Mouse (Mus musculus) cerebellum, adult 2 months (tissue): Measurements from ENCODE around the gene Sema3c. TPM values are rescaled to one million over a fixed set of nuclear protein-coding genes. Genes with fewer than 3 reads are reported as not detected.

Source experiments
- DNase-seq, 2 experiments: peaks; one replicate each; pipeline ENCODE4 v3.0.0; 2021
- H3K27ac ChIP-seq: fragments of 200-500 bp; 2 replicates; pipeline ENCODE4 v1.5.1; 2012; ENCODE audit warnings: low read length, control low read depth, inconsistent platforms; ENCODE audit not compliant: insufficient read depth
- H3K27me3 ChIP-seq: fragments of 200-500 bp; 2 replicates; pipeline ENCODE4 v1.6.1; 2012; ENCODE audit warnings: inconsistent platforms, mild to moderate bottlenecking, low read length, moderate library complexity; ENCODE audit not compliant: control insufficient read depth, insufficient read depth
- H3K4me1 ChIP-seq: fragments of 200-500 bp; 2 replicates; pipeline ENCODE4 v1.6.1; 2011; ENCODE audit warnings: low read length; ENCODE audit not compliant: control insufficient read depth, insufficient read depth
- H3K4me3 ChIP-seq: fragments of 200-500 bp; replicated peaks from 2 replicates; pipeline ENCODE3; 2011; ENCODE audit warnings: mild to moderate bottlenecking, low read depth, low read length, control low read depth; ENCODE audit not compliant: insufficient read depth
- CTCF ChIP-seq: fragments of 200-500 bp; IDR thresholded peaks from 2 replicates; pipeline ENCODE4 v1.5.1; 2011; ENCODE audit warnings: low read depth, mild to moderate bottlenecking, control low read depth, low read length, moderate library complexity, borderline replicate concordance; ENCODE audit not compliant: insufficient read depth
- POLR2A ChIP-seq: fragments of 200-500 bp; IDR thresholded peaks from 2 replicates; pipeline ENCODE4 v1.6.1; 2011; ENCODE audit warnings: low read length, control low read depth, borderline replicate concordance; ENCODE audit not compliant: insufficient read depth
- WGBS: fragments of 180-500 bp; shearing (Covaris S2); methylation state at CpG from one replicate; pipeline ENCODE4 v1.1.7; 2018; 5-methylcytosine and 5-hydroxymethylcytosine counted together
- polyA plus RNA-seq: library from polyadenylated mRNA; depleted of rRNA; stranded (reverse); fragments of >200 nt; gene quantifications from 2 replicates; pipeline ENCODE4 v1.2.3, GENCODE M21; 2012

Sema3c gene
- polyA plus RNA-seq, 1 experiment: 6.7 TPM

DNA sequence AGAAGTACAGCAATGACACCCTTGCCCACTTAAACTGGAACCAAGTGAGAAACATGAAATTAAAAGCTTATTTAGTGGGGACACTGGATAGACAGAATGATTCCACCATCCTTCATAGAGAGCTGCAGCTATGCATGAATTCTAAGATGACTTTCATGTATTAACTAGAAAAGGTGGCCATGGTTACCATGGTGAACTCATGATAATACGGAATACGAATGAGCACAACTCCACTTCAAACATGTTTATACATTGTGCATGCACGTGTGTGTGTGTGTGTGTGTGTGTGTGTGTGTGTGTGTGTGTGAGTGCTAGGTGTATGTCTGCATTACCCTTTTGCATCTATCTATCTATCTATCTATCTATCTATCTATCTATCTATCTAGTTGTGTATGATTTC lies 87.1 kb downstream of the Sema3c start:
- no peak overlapping the region for H3K4me3 ChIP-seq
- TF ChIP-seq CTCF: no peak
- H3K4me1 ChIP-seq: no peaks in the 10 kb centered on the region
- WGBS: 64% methylated on average over 3 of the region's 3 CpGs
- H3K27ac ChIP-seq: no peak overlapping the region
- H3K27me3 ChIP-seq: no peaks in the 10 kb centered on the region
- DNase-seq: no peak

DNA sequence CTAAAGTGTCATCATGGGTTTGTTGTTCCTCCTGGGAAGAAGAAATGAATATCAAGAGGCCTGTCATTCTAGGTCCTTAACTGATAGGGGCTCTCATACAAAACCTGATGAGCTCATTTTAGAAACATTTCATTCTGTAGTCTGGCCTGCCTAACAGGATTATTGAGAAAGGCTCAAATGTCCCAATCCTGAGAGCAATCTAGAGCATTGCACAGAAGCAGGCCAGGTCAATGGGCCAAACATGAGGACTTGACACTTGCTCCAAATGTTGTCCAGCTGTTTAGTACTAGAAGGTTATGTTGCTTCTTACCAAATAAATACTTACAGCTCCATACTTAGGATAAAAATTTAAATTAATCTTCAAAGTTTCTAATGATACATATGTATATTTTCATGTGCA lies 97.3 kb downstream of the Sema3c start:
- H3K4me1 ChIP-seq: no peaks in the 10 kb centered on the region
- H3K27ac ChIP-seq: no peak overlapping the region
- no peaks in the 10 kb centered on the region for H3K27me3 ChIP-seq
- TF ChIP-seq POLR2A: no peak
- TF ChIP-seq CTCF: no peak
- no peak overlapping the region for H3K4me3 ChIP-seq
- DNase-seq: no peak

DNA sequence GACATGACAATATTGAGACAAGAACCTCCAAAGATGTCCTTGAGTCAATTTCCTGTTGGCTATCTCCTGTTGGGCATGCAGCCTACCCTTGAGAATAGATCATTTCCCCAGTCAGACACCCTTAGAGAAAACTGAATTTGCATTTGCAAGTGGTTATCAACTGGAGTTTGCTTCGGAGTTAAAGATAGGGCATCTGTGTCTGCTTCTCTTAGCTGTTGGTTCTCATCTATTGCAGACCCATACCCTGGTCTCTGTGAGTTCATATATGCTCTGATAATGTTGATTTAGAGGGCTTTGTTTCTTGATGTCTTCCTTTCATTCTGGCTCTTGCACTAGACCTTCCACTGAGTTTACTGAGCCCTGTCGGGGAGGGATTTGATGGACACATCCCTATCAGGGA lies 106.8 kb downstream of the Sema3c start:
- WGBS: 74% methylated on average over 2 of the region's 2 CpGs
- Histone ChIP-seq H3K27ac (no peak overlapping the region), H3K27me3 (no peaks in the 10 kb centered on the region), H3K4me3 (no peak overlapping the region), H3K4me1 (no peaks in the 10 kb centered on the region)
- TF ChIP-seq POLR2A (no peak), CTCF (no peak)
- no peak for DNase-seq

DNA sequence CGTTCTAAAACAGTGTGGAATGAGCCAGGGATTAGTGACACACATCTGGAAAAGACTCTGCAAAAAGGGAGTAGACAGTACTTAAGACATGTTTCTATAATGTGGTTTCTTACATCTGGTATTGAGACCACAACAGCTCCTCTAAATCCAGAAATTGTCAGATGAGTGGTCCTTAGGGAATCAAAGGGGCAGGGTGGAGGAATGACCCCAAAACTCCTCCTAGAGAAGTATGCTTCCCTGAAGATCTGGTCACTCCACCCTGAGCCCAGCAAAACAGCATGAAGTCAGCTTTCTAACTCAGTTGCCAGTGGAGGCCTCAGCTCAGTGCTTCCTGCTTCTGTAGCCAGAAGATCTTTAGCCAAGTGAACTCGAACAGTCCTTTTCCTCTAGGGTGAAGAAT lies 115.0 kb downstream of the Sema3c start:
- no peak for TF ChIP-seq POLR2A
- no peak for DNase-seq
- 54% methylated on average over 2 of the region's 2 CpGs for WGBS
- Histone ChIP-seq H3K4me1 (no peaks in the 10 kb centered on the region), H3K27me3 (no peaks in the 10 kb centered on the region), H3K27ac (no peak overlapping the region), H3K4me3 (no peak overlapping the region)

DNA sequence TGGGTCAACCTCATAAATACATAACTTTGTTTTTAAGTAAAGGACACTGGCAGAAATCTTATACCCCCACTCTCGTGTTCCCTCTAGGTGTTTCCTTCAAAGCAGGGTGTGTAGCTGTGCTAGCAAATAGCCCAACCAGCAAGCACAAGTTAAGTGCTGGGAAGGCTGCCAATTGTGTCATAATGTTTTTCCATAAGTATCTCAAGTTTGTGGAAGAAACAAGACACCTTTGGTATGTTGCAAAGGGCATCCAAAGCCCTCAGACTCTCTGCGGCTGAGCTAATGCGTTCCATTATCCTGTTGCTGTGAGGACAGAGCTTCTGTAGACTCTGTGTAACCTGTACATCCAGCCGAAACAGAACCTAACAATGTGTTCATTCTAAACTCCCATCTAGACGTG lies 115.5 kb downstream of the Sema3c start:
- no peak for TF ChIP-seq CTCF
- 71% methylated on average over 5 of the region's 5 CpGs for WGBS
- Histone ChIP-seq H3K27me3 (no peaks in the 10 kb centered on the region), H3K4me3 (no peak overlapping the region), H3K4me1 (no peaks in the 10 kb centered on the region), H3K27ac (no peak overlapping the region)
- no peak for DNase-seq

DNA sequence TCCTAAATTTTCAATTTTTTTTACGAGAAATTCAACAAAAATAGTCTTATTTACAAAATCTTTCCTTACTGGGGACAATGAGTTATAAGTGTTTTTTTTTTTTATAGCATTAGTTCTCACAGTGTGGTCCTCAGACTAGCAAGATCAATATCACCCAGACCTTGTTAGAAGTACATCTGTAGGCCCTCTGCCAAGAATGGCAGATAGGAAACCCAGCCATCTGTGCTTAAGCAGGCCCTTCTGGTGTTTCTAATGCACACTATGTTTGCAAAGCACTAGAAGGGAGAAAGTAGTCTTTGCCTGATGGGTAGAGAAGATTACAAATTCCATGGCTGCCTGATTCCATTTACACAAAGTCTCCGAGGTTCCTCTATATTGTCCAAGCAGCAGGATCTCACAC lies 121.3 kb downstream of the Sema3c start:
- no peak overlapping the region for H3K4me3 ChIP-seq
- TF ChIP-seq CTCF: no peak
- TF ChIP-seq POLR2A: no peak
- 48% methylated on average over 2 of the region's 2 CpGs for WGBS
- no peaks in the 10 kb centered on the region for H3K4me1 ChIP-seq
- no peak for DNase-seq
- no peaks in the 10 kb centered on the region for H3K27me3 ChIP-seq
- no peak overlapping the region for H3K27ac ChIP-seq

DNA sequence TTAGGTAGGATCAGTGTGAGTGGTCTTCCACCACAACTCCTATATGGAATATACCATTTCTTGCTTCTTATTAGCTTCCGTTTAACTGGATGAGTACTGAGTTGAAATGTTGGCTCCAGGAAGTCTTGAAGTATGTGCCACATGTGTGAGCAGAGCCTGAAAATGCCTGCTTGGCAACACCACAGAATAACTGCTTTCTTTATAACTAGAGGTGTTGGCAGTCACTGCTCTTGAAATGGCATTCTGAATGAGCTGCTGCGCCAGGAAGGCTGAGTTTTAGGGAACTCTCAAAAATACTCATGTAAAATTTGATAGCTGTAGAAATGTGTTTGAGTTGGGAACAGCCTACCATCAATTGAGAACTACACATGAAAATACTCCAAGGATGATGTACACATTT lies 124.8 kb downstream of the Sema3c start:
- WGBS: 43% methylated on average over 2 of the region's 2 CpGs
- H3K27me3 ChIP-seq: no peaks in the 10 kb centered on the region
- DNase-seq: no peak
- no peak for TF ChIP-seq CTCF
- TF ChIP-seq POLR2A: no peak
- no peaks in the 10 kb centered on the region for H3K4me1 ChIP-seq
- H3K27ac ChIP-seq: no peak overlapping the region
- H3K4me3 ChIP-seq: no peak overlapping the region

DNA sequence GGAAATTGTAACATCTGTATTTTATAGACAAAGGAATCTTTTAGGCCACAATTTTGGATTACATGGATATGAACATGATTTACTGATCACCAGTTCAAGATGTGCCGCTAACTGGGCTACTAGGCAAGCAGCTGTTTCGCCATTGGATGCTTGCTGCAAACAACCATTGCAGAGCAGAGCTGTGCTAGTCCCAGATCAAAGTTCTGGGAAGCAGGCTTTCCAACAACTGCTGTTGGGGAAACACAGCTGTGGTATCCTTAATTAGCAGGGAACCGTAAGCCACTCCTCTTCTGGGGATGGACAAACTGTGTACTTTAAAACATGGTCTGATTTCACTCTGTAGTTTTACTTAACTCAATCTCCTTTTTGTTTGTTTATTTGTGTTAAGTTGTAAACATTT lies 130.1 kb downstream of the Sema3c start:
- TF ChIP-seq CTCF: no peak
- TF ChIP-seq POLR2A: no peak
- DNase-seq: no peak
- Histone ChIP-seq H3K27ac (no peak overlapping the region), H3K4me3 (no peak overlapping the region), H3K27me3 (no peaks in the 10 kb centered on the region), H3K4me1 (no peaks in the 10 kb centered on the region)
- WGBS: 75% methylated on average over 3 of the region's 3 CpGs

DNA sequence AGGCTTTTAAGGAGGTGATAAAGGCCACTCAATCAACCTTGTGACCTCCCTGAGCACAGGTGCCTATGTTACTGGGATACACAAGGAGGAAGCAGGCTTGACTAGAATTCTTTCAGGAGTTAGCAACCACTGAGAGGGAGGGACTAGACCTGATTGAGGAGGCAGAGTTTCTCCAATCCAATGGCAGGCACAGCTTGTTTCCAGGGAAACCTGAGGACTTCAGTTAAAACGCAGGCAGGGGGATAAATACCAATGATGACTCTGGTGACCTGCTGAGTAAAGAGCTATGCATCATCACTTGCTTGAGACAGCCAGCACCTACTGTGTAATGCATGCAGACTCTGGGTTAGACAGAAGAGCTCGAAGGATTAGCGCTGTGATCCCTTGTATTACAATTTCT lies 133.0 kb downstream of the Sema3c start:
- no peaks in the 10 kb centered on the region for H3K27me3 ChIP-seq
- no peak overlapping the region for H3K4me3 ChIP-seq
- no peaks in the 10 kb centered on the region for H3K4me1 ChIP-seq
- H3K27ac ChIP-seq: no peak overlapping the region
- no peak for DNase-seq
- TF ChIP-seq CTCF: no peak
- TF ChIP-seq POLR2A: no peak
- 34% methylated on average over 3 of the region's 3 CpGs for WGBS
